Mouse (Mus musculus) hindbrain, embryonic 14.5 days (tissue): ENCODE results near the gene Srarp. TPM values are rescaled to one million over a fixed set of nuclear protein-coding genes. Genes with fewer than 3 reads are reported as not detected.

Experiments used
- ATAC-seq: fragments of 200-750 bp; cut with Nextera tagmentation; 2 replicates; pipeline ENCODE4 v1.8.0; 2017; ENCODE audit warnings: moderate number of reproducible peaks, mild to moderate bottlenecking, moderate TSS enrichment, moderate library complexity; ENCODE audit not compliant: low FRiP score
- DNase-seq: peaks from one replicate; pipeline ENCODE4 v3.0.0-alpha.2; 2015; ENCODE audit warnings: low spot score
- H3K27ac ChIP-seq: fragments of 300-500 bp; sonication (generic); 2 replicates; pipeline ENCODE4 v1.5.1; 2014; ENCODE audit warnings: mild to moderate bottlenecking, moderate library complexity
- H3K27me3 ChIP-seq: fragments of 300-500 bp; sonication (generic); 2 replicates; pipeline ENCODE4 v1.6.1; 2014; ENCODE audit warnings: mild to moderate bottlenecking, low read length, mixed read lengths; ENCODE audit not compliant: control insufficient read depth, insufficient read depth
- H3K36me3 ChIP-seq: fragments of 300-500 bp; sonication (generic); replicated peaks from 2 replicates; pipeline ENCODE4 v1.6.1; 2014; ENCODE audit not compliant: control insufficient read depth, insufficient read depth
- H3K4me1 ChIP-seq: fragments of 300-500 bp; sonication (generic); replicated peaks from 2 replicates; pipeline ENCODE4 v1.6.1; 2014; ENCODE audit warnings: antibody characterized with exemption, low read length, mixed read lengths; ENCODE audit not compliant: control insufficient read depth, insufficient read depth
- H3K4me2 ChIP-seq: fragments of 300-500 bp; sonication (generic); replicated peaks from 2 replicates; pipeline ENCODE4 v1.6.1; 2014; ENCODE audit warnings: mild to moderate bottlenecking, moderate library complexity
- H3K4me3 ChIP-seq: fragments of 300-500 bp; sonication (generic); replicated peaks from 2 replicates; pipeline ENCODE4 v1.5.1; 2014; ENCODE audit warnings: mild to moderate bottlenecking, low read length
- H3K9ac ChIP-seq: fragments of 300-500 bp; sonication (generic); 2 replicates; pipeline ENCODE4 v1.6.1; 2014
- H3K9me3 ChIP-seq: fragments of 300-500 bp; sonication (generic); 2 replicates; pipeline ENCODE4 v1.6.1; 2016; ENCODE audit warnings: low read length; ENCODE audit not compliant: control insufficient read depth
- WGBS: fragments of 180-500 bp; shearing (Covaris S2); extraction: QIAGEN DNeasy Blood & Tissue Kit; methylation state at CpG from one replicate; pipeline ENCODE4 v1.1.7; 2014; 5-methylcytosine and 5-hydroxymethylcytosine counted together
- polyA plus RNA-seq: library from polyadenylated mRNA; unstranded; fragments of >200 nt; fragmentation: Nextera tagmentation; extraction: Ambion mirVana; gene quantifications from 2 replicates; pipeline ENCODE4 v1.2.1, GENCODE M21; 2014

Srarp gene
- polyA plus RNA-seq, 1 experiment from 2014 or later, result 0.29 TPM

GRCm38 (mm10) chr4:141405314-141405622 lies 30.6 kb downstream of the Srarp start:
- Histone ChIP-seq H3K4me3 (no peak overlapping the region), H3K9ac (no peak overlapping the region), H3K27me3 (no peaks in the 10 kb centered on the region), H3K27ac (no peak overlapping the region), H3K36me3 (no peaks in the 10 kb centered on the region), H3K9me3 (no peaks in the 10 kb centered on the region), H3K4me2 (no peak overlapping the region), H3K4me1 (no peaks in the 10 kb centered on the region)
- 90% methylated on average over 3 of the region's 3 CpGs for WGBS
- ATAC-seq, result no peak
- DNase-seq, result no peak

DNA sequence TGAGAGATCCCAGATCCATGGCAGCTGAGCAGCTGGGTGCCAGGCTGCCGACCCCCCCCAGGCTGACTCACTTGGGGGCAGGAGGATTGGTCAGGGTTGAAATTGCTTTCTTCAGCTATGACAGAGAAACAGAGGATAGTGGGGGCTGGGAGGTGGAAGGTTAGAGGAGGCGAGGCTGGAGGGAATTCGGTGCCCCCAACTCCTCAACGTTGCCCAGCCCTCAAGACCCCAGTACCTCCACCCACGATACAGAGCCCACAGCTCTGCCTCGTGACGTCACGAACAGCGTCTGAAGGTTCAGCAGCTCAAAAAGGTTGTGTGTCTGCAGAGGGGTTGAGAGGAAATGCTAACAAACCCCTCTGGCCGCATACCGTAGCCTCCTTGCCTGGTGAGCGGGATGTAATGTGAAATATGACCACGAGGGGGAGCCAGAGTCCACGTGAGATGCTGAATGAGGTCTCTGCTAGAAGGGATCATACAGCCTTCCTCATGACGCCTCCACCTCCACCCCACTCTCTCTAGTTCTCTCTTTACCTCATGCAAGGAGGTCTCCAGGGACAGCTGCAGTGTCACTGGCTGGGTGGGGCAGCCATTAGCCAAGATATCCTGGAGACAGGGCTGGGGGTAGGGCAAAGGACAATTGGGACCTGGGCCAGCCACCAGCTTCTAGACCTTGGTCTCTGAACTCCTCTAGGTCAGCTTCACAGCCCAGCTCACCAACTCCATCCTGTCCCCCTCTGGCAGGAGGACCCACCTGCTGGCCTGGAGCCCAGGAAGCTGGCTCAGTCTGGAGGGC lies 31.2 kb downstream of the Srarp start:
- no peaks in the 10 kb centered on the region for H3K36me3 ChIP-seq
- H3K27me3 ChIP-seq, result no peaks in the 10 kb centered on the region
- H3K27ac ChIP-seq, result no peak overlapping the region
- no peak overlapping the region for H3K4me3 ChIP-seq
- 18% methylated on average over 15 of the region's 15 CpGs for WGBS
- H3K4me2 ChIP-seq, result peak overlapping the region; percentile 42
- H3K9ac ChIP-seq, result peak overlapping the region; percentile 12; the same call in 1 of the 2 replicates
- H3K9me3 ChIP-seq, result no peaks in the 10 kb centered on the region
- ATAC-seq (peak; percentile 90), DNase-seq (peak; percentile 96)
- no peaks in the 10 kb centered on the region for H3K4me1 ChIP-seq

DNA sequence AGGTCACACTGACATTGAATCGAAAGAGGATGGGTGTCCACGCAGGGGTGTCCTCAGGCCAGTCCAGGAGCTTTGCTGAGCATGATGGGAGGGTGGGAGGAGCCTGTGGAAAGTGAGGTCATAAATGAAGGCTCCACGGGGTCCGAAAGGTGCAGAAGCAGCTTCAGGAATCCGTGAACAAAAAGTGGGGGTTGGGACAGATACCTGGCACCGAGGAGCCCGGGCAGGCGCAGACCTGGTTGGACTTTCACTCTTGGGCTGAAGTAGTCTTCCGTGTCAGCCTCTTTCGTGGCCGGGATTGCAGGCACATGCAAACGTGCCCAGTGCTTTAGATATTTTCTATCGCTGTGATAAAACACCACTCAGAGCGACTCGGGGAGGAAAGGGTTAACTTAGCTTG lies 35.7 kb downstream of the Srarp start:
- ATAC-seq, result no peak
- no peaks in the 10 kb centered on the region for H3K27me3 ChIP-seq
- WGBS, result 85% methylated on average over 15 of the region's 15 CpGs

DNA sequence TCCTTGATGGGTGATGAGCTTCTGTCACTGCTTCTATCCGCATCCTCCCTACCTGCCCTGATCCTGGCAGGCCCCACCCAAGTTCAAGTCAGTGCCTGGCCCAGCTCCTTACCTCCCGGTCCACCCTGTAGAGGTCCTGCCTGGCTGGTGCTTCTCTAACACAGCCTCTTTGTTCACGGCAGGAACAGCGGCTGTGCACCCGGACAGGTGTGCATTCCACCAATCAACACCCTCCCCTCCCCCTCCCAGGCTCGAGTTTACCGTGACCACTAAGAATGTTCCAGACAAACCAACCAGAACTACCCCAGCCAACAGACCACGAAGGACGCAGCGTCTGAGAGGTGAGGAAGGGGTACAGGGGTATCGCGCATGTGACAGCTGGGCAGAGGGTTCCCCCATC lies 37.4 kb downstream of the Srarp start, which contains the start of gene Clcnka:
Clcnka (minus strand) TSS at position 180 of the 400 bp plus-strand sequence.
- no peak for DNase-seq
- Histone ChIP-seq H3K4me2 (no peak within 1 kb of the TSS), H3K4me1 (no peaks in the 10 kb centered on the region), H3K9me3 (no peaks in the 10 kb centered on the region), H3K27ac (no peak within 1 kb of the TSS), H3K4me3 (no peak within 1 kb of the TSS), H3K36me3 (no peaks in the 10 kb centered on the region), H3K9ac (no peak within 1 kb of the TSS), H3K27me3 (0 out of 2 replicates have a peak, but pooled peaks cover 4% of the 10 kb centered on the region)
- 65% methylated on average over 12 of the region's 12 CpGs for WGBS
- ATAC-seq, result no peak

More for the DNA sequence above, 35.7 kb downstream of the Srarp start:
- no peak overlapping the region for H3K4me2 ChIP-seq
- no peaks in the 10 kb centered on the region for H3K4me1 ChIP-seq
- DNase-seq, result no peak
- no peak overlapping the region for H3K4me3 ChIP-seq
- H3K9ac ChIP-seq, result no peak overlapping the region
- no peaks in the 10 kb centered on the region for H3K9me3 ChIP-seq
- no peaks in the 10 kb centered on the region for H3K36me3 ChIP-seq
- no peak overlapping the region for H3K27ac ChIP-seq

GRCm38 (mm10) chr4:141397861-141398260 lies 38.0 kb downstream of the Srarp start:
- Histone ChIP-seq H3K4me2 (no peak overlapping the region), H3K9ac (no peak overlapping the region), H3K36me3 (no peaks in the 10 kb centered on the region), H3K27ac (no peak overlapping the region), H3K9me3 (no peaks in the 10 kb centered on the region), H3K27me3 (0 out of 2 replicates have a peak, but pooled peaks cover 4% of the 10 kb centered on the region), H3K4me1 (no peaks in the 10 kb centered on the region), H3K4me3 (no peak overlapping the region)
- WGBS, result 75% methylated on average over 12 of the region's 12 CpGs
- no peak for ATAC-seq
- no peak for DNase-seq

GRCm38 (mm10) chr4:141394751-141395150 lies 41.2 kb downstream of the Srarp start:
- H3K9ac ChIP-seq, result no peak overlapping the region
- 22% methylated on average over 15 of the region's 16 CpGs for WGBS
- no peak overlapping the region for H3K27ac ChIP-seq
- ATAC-seq, result no peak
- 0 out of 2 replicates have a peak, but pooled peaks cover 4% of the 10 kb centered on the region for H3K27me3 ChIP-seq
- no peak overlapping the region; the same call in 1 of the 2 replicates for H3K4me2 ChIP-seq
- no peaks in the 10 kb centered on the region for H3K36me3 ChIP-seq
- H3K4me1 ChIP-seq, result no peaks in the 10 kb centered on the region
- no peaks in the 10 kb centered on the region for H3K9me3 ChIP-seq
- no peak for DNase-seq
- no peak overlapping the region for H3K4me3 ChIP-seq

DNA sequence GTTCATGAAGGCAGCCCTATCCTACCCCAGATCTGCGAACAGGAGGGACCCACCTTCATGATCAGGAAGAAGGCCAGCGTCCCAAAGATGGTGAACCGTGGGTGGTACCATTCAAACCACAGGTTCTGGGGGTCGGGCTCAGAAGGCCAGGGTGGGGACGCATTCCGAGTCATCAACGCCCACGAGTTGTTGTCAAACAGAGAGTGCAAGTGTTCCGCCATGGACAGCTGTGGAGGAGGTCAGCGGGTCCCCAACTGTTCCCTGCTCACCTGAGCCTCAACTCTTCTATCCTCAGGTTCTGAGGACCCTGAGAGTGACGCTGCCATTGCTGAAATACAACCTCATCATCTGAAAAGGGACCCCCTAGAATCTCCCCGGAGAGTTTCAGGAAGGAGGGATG lies 44.6 kb downstream of the Srarp start:
- H3K27ac ChIP-seq, result no peak overlapping the region
- H3K27me3 ChIP-seq, result 0 out of 2 replicates have a peak, but pooled peaks cover 4% of the 10 kb centered on the region
- H3K9ac ChIP-seq, result no peak overlapping the region
- no peak for DNase-seq
- no peaks in the 10 kb centered on the region for H3K36me3 ChIP-seq
- H3K4me2 ChIP-seq, result no peak overlapping the region
- WGBS, result 84% methylated on average over 12 of the region's 12 CpGs
- H3K4me3 ChIP-seq, result no peak overlapping the region
- H3K4me1 ChIP-seq, result no peaks in the 10 kb centered on the region
- H3K9me3 ChIP-seq, result no peaks in the 10 kb centered on the region
- ATAC-seq, result no peak

- Histone ChIP-seq H3K27me3 (peaks cover 6% of the 10 kb centered on the region), H3K4me1 (no peaks in the 10 kb centered on the region), H3K4me3 (no peak overlapping the region), H3K9me3 (no peaks in the 10 kb centered on the region), H3K4me2 (no peak overlapping the region), H3K27ac (no peak overlapping the region), H3K36me3 (no peaks in the 10 kb centered on the region), H3K9ac (no peak overlapping the region)
- no peak for DNase-seq
- no peak for ATAC-seq
- 76% methylated on average over 18 of the region's 18 CpGs for WGBS
Observed at GRCm38 (mm10) chr4:141389366-141390150, 46.3 kb downstream of the Srarp start.

- no peak overlapping the region for H3K27ac ChIP-seq
- H3K4me2 ChIP-seq, result no peak overlapping the region
- no peaks in the 10 kb centered on the region for H3K4me1 ChIP-seq
- 66% methylated on average over 5 of the region's 5 CpGs for WGBS
- no peak overlapping the region for H3K9ac ChIP-seq
- H3K4me3 ChIP-seq, result no peak overlapping the region
- no peaks in the 10 kb centered on the region for H3K9me3 ChIP-seq
- H3K27me3 ChIP-seq, result peaks cover 19% of the 10 kb centered on the region
- no peaks in the 10 kb centered on the region for H3K36me3 ChIP-seq
- ATAC-seq, result no peak
- no peak for DNase-seq
Observed at GRCm38 (mm10) chr4:141387933-141388332, 48.0 kb downstream of the Srarp start.
